Mouse (Mus musculus) T-helper 2 cell (primary cell): ENCODE data around the gene Senp3.

ENCODE experiments used
- in situ Hi-C: fragments of 300-600 bp; cut with MboI, MseI; formaldehyde crosslinking; loops from one replicate; pipeline ENCODE4 v1.15.1; 2025; ENCODE audit warnings: high pct_unique_total_duplicates

The Senp3 gene

GRCm38 (mm10) chr11:69682209-69682839 is 440 bp upstream of the Senp3 start:
- in situ Hi-C loops: no loop called here

- in situ Hi-C loops: no loop called here
Measured at GRCm38 (mm10) chr11:69680136-69680855, 1.6 kb downstream of the Senp3 start.

GRCm38 (mm10) chr11:69679144-69679543 is 2.7 kb downstream of the Senp3 start:
- in situ Hi-C loops: no loop called here

- in situ Hi-C loops: no loop called here
Measured at GRCm38 (mm10) chr11:69672211-69672706, 9.6 kb downstream of the Senp3 start, which contains the start of gene Eif4a1. TSS of gene Eif4a1 (minus strand) at chr11:69672423.

- in situ Hi-C loops: no loop called here
Measured at GRCm38 (mm10) chr11:69671726-69672124, 10.2 kb downstream of the Senp3 start.

- in situ Hi-C loops: no loop called here
Measured at GRCm38 (mm10) chr11:69670786-69671725, 10.8 kb downstream of the Senp3 start.

GRCm38 (mm10) chr11:69666665-69667005 is 15.2 kb downstream of the Senp3 start:
- in situ Hi-C loops: loop anchor here (10.0 kb wide), 2 partner anchors 82 to 572 kb away; partner anchors contain the start of genes Per1, Trp53 and Wrap53

GRCm38 (mm10) chr11:69665961-69666664 is 15.8 kb downstream of the Senp3 start, which contains the start of gene Cd68:
TSS of gene Cd68 (minus strand) at chr11:69666153.
- in situ Hi-C loops: loop anchor here (10.0 kb wide), 2 partner anchors 81 to 571 kb away; partner anchors contain the start of genes Per1, Trp53 and Wrap53

GRCm38 (mm10) chr11:69665457-69665960 is 16.4 kb downstream of the Senp3 start:
- in situ Hi-C loops: loop anchor here (10.0 kb wide), 2 partner anchors 81 to 571 kb away; partner anchors contain the start of genes Per1, Trp53 and Wrap53

- in situ Hi-C loops: loop anchor here (10.0 kb wide), 2 partner anchors 80 to 570 kb away; partner anchors contain the start of genes Per1, Trp53 and Wrap53
Measured at GRCm38 (mm10) chr11:69664841-69665240, 17.0 kb downstream of the Senp3 start.

- in situ Hi-C loops: loop anchor here (10.0 kb wide), 2 partner anchors 79 to 569 kb away; partner anchors contain the start of genes Per1, Trp53 and Wrap53
Measured at GRCm38 (mm10) chr11:69663795-69664194, 18.1 kb downstream of the Senp3 start.

GRCm38 (mm10) chr11:69662967-69663671 is 18.8 kb downstream of the Senp3 start:
- in situ Hi-C loops: loop anchor here (10.0 kb wide), 2 partner anchors 78 to 568 kb away; partner anchors contain the start of genes Per1, Trp53 and Wrap53

GRCm38 (mm10) chr11:69662213-69662966 is 19.5 kb downstream of the Senp3 start, which contains the start of gene Mpdu1:
TSS of gene Mpdu1 (minus strand) at chr11:69662642.
- in situ Hi-C loops: loop anchor here (10.0 kb wide), 2 partner anchors 78 to 568 kb away; partner anchors contain the start of genes Per1, Trp53 and Wrap53

- in situ Hi-C loops: loop anchor here (10.0 kb wide), 2 partner anchors 77 to 567 kb away; partner anchors contain the start of genes Per1, Trp53 and Wrap53
Measured at GRCm38 (mm10) chr11:69661221-69661881, 20.5 kb downstream of the Senp3 start.

- in situ Hi-C loops: no loop called here
Measured at GRCm38 (mm10) chr11:69657462-69657881, 24.4 kb downstream of the Senp3 start.

- in situ Hi-C loops: no loop called here
Measured at GRCm38 (mm10) chr11:69656617-69657461, 25.0 kb downstream of the Senp3 start.

GRCm38 (mm10) chr11:69656065-69656455 is 25.8 kb downstream of the Senp3 start:
- in situ Hi-C loops: no loop called here
